Mouse (Mus musculus) brown adipose tissue, adult 24 weeks (tissue): Measurements from ENCODE around the gene Zfp459. TPM values are rescaled to one million over a fixed set of nuclear protein-coding genes. Genes with fewer than 3 reads are reported as not detected.
"Not testable (repeated sequence)": the region's sequence is repeated elsewhere in the genome, so short reads cannot be mapped to it uniquely, and the experiment has no call there.

Experiments
- H3K27ac ChIP-seq: fragments of 200-500 bp; replicated peaks from 2 replicates; pipeline ENCODE4 v1.5.1; 2012; ENCODE audit warnings: low read depth, mild to moderate bottlenecking, low read length
- H3K4me1 ChIP-seq: fragments of 200-500 bp; 2 replicates; pipeline ENCODE4 v1.6.1; 2012; ENCODE audit warnings: low read length, mixed read lengths; ENCODE audit not compliant: control insufficient read depth, insufficient read depth, insufficient read length
- H3K4me3 ChIP-seq: fragments of 200-500 bp; 2 replicates; pipeline ENCODE4 v1.5.1; 2012; ENCODE audit warnings: low read depth, mild to moderate bottlenecking, low read length, moderate library complexity; ENCODE audit not compliant: insufficient read depth
- polyA plus RNA-seq: library from polyadenylated mRNA; stranded (reverse); fragments of >200 nt; gene quantifications from 2 replicates; pipeline ENCODE4 v1.2.4, GENCODE M21; 2012; ENCODE audit not compliant: missing spikeins, insufficient read depth, insufficient read length

Zfp459 gene
- polyA plus RNA-seq, 1 experiment, result 0.52 TPM

GRCm38 (mm10) chr13:67376255-67376654 is 45.0 kb downstream of the Zfp459 start:
- not testable (repeated sequence) for H3K4me3 ChIP-seq, H3K4me1 ChIP-seq, H3K27ac ChIP-seq

- not testable (repeated sequence) for H3K4me1 ChIP-seq
Observed at GRCm38 (mm10) chr13:67375050-67375911, 45.9 kb downstream of the Zfp459 start, which contains the start of the genes Gm28041 and Zfp456. Gene Gm28041 (minus strand): TSS chr13:67375733. Gene Zfp456 (minus strand): TSS chr13:67375810.

GRCm38 (mm10) chr13:67360131-67360744 is 61.0 kb downstream of the Zfp459 start, which contains the start of the genes Gm28044 and Zfp953:
Gene Gm28044 (minus strand): TSS chr13:67360536.
Gene Zfp953 (minus strand): TSS chr13:67360605.
- H3K4me1 ChIP-seq, result no peaks in the 10 kb centered on the region
- peak within 1 kb of the TSS; percentile 87 for H3K27ac ChIP-seq
- H3K4me3 ChIP-seq, result peak within 1 kb of the TSS; percentile 96

More at GRCm38 (mm10) chr13:67375050-67375911, 45.9 kb downstream of the Zfp459 start, which contains the start of the genes Gm28041 and Zfp456:
- H3K27ac ChIP-seq, result peak within 1 kb of the TSS; percentile 13; the same call in 1 of the 2 replicates
- peak within 1 kb of the TSS; percentile 67 for H3K4me3 ChIP-seq

Other genes with a start within 250 kb of the Zfp459 start
- gene Rsl1, start 248.2 kb downstream of the Zfp459 start, polyA plus RNA-seq, result 1.2 and 2.4 TPM in 2 replicates
- 0.54 and 0.59 TPM in 2 replicates for gene Zfp455, start 226.9 kb downstream of the Zfp459 start, polyA plus RNA-seq
- 0.58 and 1.7 TPM in 2 replicates for gene Zfp458, start 143.0 kb downstream of the Zfp459 start, polyA plus RNA-seq
- not detected in 2 replicates for gene Zfp457, start 114.9 kb downstream of the Zfp459 start, polyA plus RNA-seq
- 1.8 and 4.7 TPM in 2 replicates for gene Zfp595, start 88.8 kb downstream of the Zfp459 start, polyA plus RNA-seq
- not detected in 2 replicates for gene Gm28044, start 60.9 kb downstream of the Zfp459 start, polyA plus RNA-seq
- 1.1 and 1.3 TPM in 2 replicates for gene Zfp953, start 60.8 kb downstream of the Zfp459 start, polyA plus RNA-seq
- 3.7 TPM in 1 of 2 replicates, not detected in the other for gene Gm28041, start 45.7 kb downstream of the Zfp459 start, polyA plus RNA-seq
- gene Zfp456, start 45.6 kb downstream of the Zfp459 start, polyA plus RNA-seq, result 0.59 and 1.9 TPM in 2 replicates
- gene Zfp429, start 21.6 kb downstream of the Zfp459 start, polyA plus RNA-seq, result 0.67 and 2.1 TPM in 2 replicates
- gene Zfp874a, start 30.2 kb upstream of the Zfp459 start, polyA plus RNA-seq, result 9.5 and 15.8 TPM in 2 replicates
- 6.2 and 10.3 TPM in 2 replicates for gene Zfp874b, start 62.8 kb upstream of the Zfp459 start, polyA plus RNA-seq
- 3.1 and 4.8 TPM in 2 replicates for gene Zfp58, start 79.1 kb upstream of the Zfp459 start, polyA plus RNA-seq
- gene Gm26965, start 104.7 kb upstream of the Zfp459 start, polyA plus RNA-seq, result not detected in 2 replicates
- 50.5 and 55.8 TPM in 2 replicates for gene Zfp87, start 104.8 kb upstream of the Zfp459 start, polyA plus RNA-seq
- gene Zfp748, start 132.4 kb upstream of the Zfp459 start, polyA plus RNA-seq, result 2.1 and 5.4 TPM in 2 replicates
- 4.0 and 5.3 TPM in 2 replicates for gene Zfp729b, start 188.3 kb upstream of the Zfp459 start, polyA plus RNA-seq
- gene Gm49345, start 216.4 kb upstream of the Zfp459 start, polyA plus RNA-seq, result 1.7 TPM in 1 of 2 replicates, not detected in the other
- gene Zfp729a, start 216.4 kb upstream of the Zfp459 start, polyA plus RNA-seq, result 2.0 and 3.9 TPM in 2 replicates